Mouse (Mus musculus) heart, postnatal 36 days (tissue): ENCODE measurements at regions not wholly inside any gene's neighbourhood (a gene's known extent, or its start where the extent isn't known, plus 50 kb on each side); places are given as distances from the start of the nearest gene placed in this dataset.

Experiments used
- DNase-seq, 2 experiments: peaks; one replicate each; pipeline ENCODE4 v3.0.0; 2021 to 2022
- intact Hi-C: fragments of 180-260 bp; cut with DNase I; formaldehyde crosslinking; loops from one replicate; pipeline ENCODE4 v1.15.1; 2025

DNA sequence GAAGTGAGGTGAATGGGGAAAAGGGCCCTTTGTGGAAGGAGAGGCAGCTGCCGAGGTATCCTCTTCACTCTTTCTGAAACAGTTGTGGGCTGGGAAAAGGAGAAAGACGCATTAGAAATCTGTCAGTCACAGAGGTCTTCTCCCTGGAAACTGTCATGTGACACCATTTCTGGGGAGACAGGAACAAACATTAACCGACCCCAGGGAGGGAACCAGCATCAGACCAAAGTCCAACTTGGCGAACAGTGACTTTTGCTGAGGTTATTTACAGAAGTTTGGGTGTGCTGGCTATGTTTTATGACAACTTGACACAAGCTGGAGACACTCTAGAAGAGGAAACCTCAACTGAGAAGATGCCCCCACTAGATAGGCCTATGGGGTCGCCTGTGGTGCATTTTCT lies 506.9 kb downstream of the Tshz3 start:
- no peak for DNase-seq
- intact Hi-C loops: no loop called here

DNA sequence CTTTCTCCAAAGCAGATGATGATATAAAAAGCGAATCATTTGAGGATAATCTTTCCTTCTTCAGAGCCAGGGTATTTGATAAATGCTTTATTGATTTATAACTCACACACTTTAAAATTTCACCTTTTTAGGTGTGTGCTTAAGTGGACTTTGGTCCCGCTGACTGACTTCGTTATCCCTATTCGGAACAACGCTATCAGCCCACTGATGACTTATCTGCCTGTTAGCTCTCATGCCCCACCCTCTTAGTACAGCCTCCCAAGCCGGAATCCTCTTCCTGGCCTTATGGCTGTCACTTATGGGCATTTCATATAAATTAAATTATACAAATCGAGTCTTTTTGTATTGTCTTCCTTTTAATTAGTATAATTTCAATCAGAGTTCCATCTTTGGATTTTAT lies 510.4 kb downstream of the Tshz3 start:
- no peak for DNase-seq
- intact Hi-C loops: no loop called here

DNA sequence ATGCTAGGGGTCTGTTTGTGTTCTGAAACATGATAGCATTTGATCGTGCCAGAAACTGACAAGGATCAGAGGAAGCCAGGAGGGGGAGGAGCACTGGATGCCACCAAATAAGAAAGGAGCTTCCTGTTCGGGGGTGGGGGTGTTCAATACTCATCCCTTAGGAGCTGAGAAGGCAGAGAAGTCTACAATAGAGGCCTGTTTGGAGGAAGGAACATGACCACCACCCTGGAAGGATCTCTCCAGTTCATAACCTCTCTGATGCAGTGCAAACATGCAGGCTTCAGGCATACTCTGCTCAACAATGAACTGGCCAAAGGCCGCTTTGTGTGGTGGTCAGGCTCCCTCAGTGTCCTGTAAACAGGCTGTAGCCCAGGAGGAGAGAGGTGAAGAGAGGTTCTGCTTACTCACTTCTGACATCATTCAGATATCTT lies 515.8 kb downstream of the Tshz3 start:
- intact Hi-C loops: no loop called here
- DNase-seq: no peak

DNA sequence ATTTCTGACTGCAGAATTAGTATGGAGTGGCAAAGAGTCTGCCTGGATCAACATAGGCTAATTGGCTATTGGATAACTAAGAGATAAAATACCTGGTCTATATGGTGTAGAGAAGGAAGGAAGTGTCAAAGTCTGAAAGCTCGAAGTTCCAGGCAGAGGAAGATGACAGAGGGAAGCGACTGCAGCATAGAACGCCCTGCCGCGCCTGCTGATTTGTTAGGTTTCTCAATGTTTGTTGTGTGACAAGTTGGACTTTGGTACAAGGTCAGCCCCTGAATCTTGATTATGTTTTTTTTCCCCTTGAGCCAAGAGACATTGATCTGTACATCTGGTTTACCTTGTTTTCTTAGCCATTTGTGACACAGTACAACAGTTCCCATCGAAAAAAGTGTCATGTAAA lies 517.6 kb downstream of the Tshz3 start:
- DNase-seq: no peak
- intact Hi-C loops: no loop called here

DNA sequence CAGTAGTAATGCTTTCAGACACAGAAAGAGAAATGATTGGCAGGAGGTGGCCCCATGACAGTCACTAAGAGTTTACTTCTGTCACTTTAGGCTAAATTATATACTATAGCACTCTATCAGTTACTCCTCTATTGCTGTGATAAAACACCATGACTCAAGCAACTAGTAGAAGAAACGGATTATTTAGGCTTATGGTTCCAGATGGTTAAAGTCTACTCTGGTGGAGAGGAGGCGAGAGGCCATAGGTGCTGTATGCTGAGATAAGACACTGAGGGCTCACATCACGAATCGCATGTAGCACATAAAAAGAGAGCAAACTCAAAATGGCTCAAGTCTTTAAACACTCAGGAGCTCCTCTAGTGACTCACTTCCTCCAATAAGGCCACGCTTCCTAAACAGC lies 522.6 kb downstream of the Tshz3 start:
- intact Hi-C loops: no loop called here
- no peak for DNase-seq

DNA sequence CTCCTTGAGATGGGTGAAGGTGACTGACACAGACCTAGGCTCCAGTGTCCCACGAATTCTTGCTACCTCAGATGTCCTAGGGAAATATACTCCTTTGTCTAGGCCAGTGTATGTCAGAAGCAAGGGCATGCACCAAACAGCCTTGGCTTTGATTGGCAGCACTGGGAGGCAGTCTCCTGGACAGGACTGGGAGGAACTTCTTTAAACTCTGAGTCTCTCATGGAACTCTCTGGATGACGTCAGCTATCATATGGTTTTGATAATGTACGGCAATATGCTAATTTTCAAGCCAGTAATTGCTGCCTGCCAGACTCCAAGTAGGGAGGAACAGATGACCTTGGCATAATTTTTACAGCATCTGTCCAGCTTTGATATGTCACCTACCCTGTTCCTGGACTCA lies 528.5 kb downstream of the Tshz3 start:
- intact Hi-C loops: no loop called here
- no peak for DNase-seq

DNA sequence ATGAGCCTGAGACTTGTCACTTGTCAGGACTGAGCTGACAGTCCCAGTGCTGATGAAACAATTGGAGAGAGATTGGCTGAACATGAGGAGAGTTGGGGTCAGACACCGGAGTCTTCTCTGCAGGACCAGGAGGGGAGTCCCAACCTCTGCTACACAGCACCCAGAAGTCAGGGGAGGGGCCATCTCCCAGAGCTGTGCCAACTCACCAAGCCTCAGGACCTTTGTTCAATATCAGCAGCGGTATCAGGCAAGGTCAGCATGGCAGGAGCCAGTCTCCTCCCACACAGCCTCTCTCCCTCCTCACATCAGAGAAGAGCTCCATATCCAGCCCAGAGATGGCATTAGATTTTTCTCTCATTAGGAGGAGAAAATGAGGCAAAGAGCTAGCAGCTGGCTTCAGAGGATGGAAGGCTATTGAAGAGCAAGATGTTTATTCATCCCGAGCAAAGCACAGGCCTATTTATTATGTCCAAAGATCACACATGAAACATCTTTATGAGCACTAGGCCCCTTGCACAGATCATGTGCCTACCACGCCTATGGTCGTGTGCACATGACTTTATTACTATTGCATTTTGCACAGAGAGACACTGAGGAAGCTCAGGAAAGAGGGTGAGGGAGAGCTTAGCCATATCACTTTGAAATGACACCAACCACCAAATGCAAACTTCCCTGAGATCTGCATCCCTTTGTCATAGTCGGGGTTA lies 532.9 kb downstream of the Tshz3 start:
- intact Hi-C loops: no loop called here
- DNase-seq: no peak

DNA sequence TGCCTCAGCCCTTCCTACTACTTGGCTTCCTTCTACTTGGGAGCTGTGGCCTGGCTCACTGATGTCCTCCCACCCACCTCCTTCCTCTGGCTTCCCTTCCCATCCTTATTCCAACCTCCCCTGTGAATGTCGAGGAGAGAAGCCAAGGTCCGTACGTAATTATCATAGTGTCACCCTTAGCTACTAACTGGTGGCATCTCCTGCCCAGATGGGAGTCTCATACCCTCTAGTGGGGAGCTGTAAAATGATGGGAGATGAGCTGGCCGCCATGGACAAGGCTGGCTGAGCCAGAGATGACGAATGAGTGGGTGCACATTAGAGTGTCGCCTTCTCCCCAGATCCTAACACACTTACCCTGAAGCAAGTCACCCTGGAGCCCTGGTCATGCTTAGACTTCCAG lies 532.6 kb downstream of the Zfp536 start:
- no peak for DNase-seq
- intact Hi-C loops: no loop called here

DNA sequence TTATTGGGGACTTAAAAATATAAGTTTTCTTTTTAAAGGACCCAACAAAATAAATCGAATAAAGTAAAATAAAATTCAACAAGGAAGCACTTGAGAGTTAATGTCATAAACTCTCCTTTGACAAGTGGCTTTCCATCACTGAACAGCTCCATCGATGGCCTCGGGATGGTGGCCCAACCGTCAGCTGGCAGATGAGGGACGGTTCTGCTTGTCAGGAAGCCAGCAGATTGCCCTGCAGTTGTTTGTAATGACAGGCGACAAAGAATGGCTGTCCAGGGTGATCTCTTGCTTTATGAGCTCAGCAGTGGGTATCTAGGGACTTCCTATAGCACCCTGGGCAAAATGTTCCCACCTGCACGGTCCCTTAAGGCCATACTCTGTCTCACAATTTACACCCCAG lies 531.7 kb downstream of the Zfp536 start:
- intact Hi-C loops: no loop called here
- no peak for DNase-seq

DNA sequence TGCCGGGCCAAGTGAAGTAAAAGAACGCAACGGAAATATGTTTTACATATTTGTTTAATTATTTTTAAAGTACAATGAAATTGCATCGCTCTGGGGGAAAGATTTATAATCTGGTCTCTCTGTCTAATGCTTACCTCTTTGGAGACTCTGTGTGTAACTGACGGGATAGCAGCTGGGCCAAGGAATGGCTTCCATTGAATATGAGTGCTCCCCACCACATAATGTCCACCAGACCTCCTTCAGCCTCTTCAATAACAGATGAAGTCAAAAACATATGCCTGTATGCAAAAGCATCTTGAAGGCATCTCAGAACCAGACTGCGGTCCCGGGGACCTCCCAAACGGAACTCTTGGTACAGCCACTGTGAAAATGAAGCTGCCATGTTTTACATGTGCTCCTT lies 531.0 kb downstream of the Zfp536 start:
- intact Hi-C loops: no loop called here

DNA sequence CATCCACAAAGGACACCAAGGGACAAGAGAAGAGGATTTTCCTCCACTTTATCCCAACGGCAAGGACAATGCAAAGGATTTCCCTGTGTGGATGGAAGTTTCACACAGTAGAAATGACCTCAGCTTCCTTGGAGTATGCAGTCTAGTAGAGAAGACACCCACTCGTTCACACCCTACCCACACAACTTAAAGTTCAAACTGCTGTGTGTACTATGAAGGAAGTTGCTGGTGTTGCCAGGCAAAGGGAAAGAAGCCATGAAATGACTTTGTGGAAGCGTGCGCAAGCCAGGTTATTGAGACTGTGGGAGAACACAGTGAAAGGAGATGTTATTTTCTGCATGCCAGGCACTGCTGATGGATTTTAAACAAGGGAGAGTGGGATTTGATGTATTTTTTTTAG lies 527.3 kb downstream of the Zfp536 start:
- DNase-seq: no peak
- intact Hi-C loops: no loop called here

More for the DNA sequence above, 531.0 kb downstream of the Zfp536 start:
- no peak for DNase-seq

DNA sequence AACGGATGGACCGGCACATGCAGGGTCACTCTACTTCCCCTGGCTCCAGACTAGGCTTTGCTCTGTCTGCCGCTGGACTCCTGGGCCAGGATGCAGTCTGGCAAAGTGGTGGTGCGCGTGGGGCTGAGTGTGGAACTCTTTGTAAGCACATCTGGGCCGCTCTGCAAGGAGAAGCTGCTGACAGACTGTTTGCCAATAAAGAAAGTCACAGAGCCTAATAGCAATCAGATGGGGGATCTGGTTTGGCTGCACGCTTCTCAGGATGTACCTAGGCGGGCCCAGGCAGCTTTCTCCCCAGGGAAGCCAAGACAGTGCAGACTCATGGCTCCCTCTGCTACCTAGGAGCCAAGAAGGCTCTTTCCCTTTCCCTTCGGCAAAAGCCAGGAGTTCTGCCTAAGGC lies 519.0 kb downstream of the Zfp536 start:
- no peak for DNase-seq
- intact Hi-C loops: no loop called here

DNA sequence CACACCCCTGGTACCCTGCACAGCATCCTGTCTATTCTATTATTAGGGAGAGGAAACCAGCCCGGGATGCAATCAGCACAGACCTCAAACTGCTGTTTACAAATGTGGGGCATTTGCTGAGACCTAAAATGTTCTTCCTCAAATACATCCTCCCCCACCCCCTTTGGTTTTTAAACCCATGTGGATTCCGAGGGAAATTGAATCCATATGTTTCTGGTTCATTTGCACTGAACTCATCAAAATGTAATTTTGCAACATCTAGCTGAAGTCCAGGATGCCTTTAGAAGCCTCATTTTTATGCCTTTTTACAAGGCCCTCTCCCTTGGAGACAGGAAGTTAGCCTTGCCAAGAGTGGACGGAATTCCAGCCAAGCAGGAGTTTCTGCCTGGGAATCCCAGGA lies 517.6 kb downstream of the Zfp536 start:
- intact Hi-C loops: no loop called here
- DNase-seq: no peak

DNA sequence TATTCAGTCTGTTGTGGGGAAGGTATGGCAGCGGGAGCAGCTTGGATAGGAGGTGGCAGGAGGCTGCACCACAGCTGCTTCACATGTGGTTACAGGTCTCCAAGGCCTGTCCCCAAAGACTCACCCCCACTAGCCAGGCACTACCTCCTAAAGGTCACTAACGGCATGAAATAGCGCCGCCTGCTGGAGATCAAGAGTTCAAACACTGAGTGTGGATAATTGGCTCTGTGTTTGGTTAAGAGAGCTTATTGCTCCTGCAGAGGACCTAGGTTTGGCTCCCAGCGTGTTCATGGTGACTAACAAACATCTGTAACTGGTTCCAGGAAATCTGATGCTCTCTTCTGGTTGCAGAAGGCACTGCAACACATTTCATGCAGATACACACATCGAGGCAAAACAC lies 514.1 kb downstream of the Zfp536 start:
- intact Hi-C loops: no loop called here

DNA sequence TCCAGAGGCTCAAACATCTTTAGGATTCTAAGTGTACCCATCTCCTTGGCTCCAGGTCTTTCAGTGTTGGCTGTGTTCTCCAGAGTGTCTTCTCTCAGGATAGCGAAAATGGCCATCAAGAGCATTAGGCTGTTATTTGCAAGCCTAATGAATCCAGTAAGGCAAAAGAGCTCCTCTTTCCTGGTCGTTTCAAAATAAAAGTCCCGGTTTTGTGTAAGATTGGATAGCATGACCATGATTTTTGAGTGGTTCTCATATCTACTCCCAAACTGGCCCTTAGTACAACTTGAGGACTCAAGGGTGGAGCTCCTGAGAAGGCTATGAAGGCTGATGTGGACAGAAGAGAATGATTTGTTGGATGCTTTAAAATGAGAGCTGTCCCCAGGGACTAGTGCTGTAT lies 510.6 kb downstream of the Zfp536 start:
- intact Hi-C loops: no loop called here
- DNase-seq: no peak

More for the DNA sequence above, 514.1 kb downstream of the Zfp536 start:
- DNase-seq: no peak

DNA sequence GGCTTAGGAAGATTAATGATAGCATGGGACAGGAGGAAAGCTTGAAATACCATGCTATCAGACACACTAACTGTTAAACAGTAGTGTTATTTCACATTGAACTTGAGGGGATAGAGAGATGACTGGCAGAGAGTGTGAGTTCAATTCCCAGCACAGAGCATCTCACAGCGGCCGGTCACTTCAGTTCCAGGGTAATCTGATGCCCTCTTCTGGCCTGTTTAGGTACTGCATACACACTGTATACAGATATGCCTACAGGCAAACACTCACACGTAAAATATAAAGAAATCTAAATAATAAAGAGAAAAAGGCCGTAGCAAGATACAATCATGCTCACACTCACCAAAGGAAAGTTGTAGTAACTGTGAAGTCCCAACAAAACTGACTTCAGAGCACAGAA lies 506.0 kb downstream of the Zfp536 start:
- intact Hi-C loops: no loop called here
- no peak for DNase-seq

DNA sequence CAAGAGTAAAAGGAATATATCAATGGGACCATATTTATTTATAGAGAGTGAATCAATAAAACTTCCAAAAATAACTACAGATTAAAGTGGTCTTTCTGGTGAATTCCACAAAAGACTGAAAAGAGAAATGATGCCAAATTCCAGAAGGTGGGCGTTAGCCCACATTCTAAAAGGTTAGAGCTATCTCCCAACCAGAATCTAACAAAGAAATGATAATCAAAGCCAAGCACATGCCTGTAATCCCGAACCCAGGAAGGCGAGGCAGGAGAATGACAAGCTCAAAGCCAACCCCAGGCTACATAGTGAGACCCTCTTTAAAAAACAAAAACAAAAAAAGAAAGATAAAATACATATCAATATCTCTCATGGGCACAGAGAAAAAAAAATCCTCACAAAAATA lies 502.6 kb downstream of the Zfp536 start:
- DNase-seq: no peak
- intact Hi-C loops: no loop called here

DNA sequence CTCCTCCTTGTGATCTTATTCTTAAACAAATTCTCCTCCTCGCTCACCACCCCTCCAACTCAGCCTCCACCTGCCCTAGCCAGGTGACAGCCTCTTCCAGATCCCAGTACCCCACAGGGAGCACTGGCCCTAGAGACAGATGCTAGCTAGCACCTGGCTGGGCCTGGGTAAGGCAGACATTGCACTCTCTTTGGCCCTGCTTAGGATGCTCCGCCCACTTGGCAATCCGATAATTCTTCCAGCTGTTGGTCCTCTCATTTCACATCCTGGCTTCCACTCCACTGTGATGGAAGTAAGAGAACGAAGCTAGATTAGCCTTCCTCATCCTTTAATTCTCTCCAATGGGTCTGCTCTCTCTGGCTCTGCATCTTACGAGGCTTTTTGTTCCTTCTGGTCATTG lies 483.4 kb downstream of the Zfp536 start:
- intact Hi-C loops: no loop called here

DNA sequence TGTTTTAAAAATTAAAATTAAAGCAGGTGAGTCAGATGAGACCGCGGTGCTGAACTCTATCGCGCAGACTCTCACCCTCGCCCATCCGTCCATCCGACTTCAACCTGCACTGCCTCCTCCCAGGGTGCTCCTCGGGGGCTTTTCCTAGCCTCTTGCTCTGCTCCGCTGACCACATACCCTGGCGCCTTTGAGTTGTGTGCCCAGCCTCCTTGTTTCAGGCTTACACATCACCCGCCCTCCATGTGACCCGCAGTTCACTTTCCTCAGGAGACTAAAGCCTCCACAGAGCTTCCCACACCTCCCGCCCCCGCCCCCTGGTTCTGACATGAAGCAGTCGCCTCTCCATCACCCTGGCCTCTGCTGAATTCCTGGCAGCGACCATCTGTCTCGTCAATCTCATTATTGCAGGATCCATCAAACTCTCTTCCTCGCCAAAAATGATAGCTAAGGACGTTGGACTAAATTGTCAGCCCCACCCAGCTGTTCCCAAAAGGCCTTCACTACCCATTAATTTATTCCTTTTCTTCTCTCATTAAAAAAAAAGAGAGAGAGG lies 482.9 kb downstream of the Zfp536 start:
- intact Hi-C loops: no loop called here
- no peak for DNase-seq

More for the DNA sequence above, 483.4 kb downstream of the Zfp536 start:
- peak; percentile 37 to 43 for DNase-seq

DNA sequence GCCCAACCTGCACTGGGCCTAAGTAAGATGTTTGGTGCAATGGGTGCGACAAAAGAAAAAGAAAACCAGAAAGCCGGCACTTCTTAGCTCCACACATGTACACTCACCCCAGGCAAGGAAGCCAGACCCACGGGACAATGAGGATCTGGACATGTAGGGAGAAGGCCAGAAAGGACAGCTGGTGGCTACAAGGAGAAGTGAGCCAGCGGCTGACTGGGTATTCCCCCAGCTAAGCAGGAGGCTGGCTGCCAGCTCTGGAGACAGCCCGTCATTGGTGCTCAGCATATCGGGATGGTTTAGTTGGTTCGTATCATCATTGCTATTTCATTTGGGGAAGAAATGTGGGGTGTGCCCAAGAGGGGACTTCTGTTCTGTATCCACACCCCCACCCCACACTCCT lies 481.7 kb downstream of the Zfp536 start:
- intact Hi-C loops: no loop called here
- DNase-seq: peak; percentile 47 to 50

DNA sequence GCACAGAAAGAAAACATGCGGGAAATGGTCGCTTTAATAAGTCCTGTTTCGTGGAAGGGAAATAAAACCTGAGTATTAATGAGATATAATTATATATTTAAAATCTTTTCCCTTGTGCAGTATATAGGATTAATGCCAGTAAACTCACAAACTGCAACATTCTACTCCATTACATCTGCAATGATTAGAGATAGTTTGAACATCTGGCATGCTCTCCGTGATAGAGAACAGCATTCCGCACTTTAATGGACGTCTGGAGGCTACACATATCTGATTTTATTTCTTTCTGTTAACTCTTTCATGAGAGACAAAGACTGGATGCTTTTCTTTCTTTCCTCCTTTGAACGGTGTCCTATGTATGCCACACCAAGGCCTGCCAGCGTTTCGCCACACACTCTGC lies 480.9 kb downstream of the Zfp536 start:
- DNase-seq: no peak
- intact Hi-C loops: no loop called here

DNA sequence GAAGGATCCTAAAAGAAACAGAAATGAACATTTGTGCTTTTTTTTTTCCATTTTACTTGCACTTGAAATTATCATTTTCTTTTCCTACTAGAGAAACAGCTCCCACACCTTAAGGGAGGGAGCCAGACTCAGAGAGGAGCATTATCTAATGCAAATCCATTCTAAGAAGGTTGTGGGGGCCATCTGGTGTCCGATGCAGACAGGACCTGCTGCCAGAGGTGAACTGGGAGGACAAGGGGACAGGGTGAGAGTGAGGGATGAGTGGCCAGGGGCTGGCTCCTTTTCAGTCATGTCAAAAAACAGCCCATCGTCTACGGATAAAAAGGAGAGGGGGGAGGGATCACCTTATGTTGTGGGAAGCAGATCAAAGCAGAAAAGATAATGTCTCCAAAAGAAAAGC lies 474.6 kb downstream of the Zfp536 start:
- no peak for DNase-seq
- intact Hi-C loops: no loop called here

DNA sequence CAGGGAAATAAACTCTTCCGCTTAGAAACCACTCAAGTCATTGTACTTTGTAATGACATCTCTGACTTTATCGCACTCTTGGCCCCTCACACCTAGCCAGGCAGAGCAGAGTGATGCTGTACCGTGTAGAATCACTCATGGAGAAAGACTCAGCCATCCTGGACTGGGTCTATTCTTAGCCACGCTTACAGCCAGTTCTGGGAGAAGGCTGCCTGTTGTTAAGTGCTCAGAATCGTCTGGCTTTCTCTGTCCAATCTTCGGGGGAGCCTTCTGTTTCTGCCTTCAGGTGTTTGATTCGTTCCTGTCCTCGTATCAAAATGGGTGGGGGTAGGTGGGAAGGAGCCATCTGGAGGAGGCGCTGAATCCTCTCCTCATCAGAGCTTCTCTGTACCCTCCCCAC lies 468.0 kb downstream of the Zfp536 start:
- DNase-seq: no peak
- intact Hi-C loops: no loop called here
